Mouse (Mus musculus): Measurements from ENCODE around the gene Guca2a. TPM values are rescaled to one million over a fixed set of nuclear protein-coding genes. Genes with fewer than 3 reads are reported as not detected.

The Guca2a gene
- total and polyA plus RNA-seq, 3 experiments: not detected

GRCm38 (mm10) chr4:119634908-119635660 is 2.4 kb upstream of the Guca2a start:
- Histone ChIP-seq H3K9ac (ENCODE audit: insufficient read depth, low read depth) (no peak overlapping the region), H3K4me2 (ENCODE audit: insufficient read depth, low read depth, poor library complexity, severe bottlenecking) (no peak overlapping the region), H3K9me3 (replicated peaks; ENCODE audit: low read length) (no peaks in the 10 kb centered on the region), H3K36me3 (replicated peaks in 1 of 2; ENCODE audit: control insufficient read depth in 1 of 2, insufficient read depth in 1 of 2, low read length in 1 of 2) (peaks cover 12 to 44% of the 10 kb centered on the region in 2 experiments), H3K27me3 (replicated peaks) (no peaks in the 10 kb centered on the region), H3K4me1 (ENCODE audit: control insufficient read depth in 1 of 2, insufficient read depth in 2 of 2) (peaks cover 2 to 33% of the 10 kb centered on the region in 2 experiments; a peak in 2 of 4 replicates), H3K27ac (ENCODE audit: insufficient read depth, low read depth) (no peak overlapping the region), H3K4me3 (replicated peaks in 1 of 3; ENCODE audit: low read depth in 2 of 3, low read length in 2 of 3, poor library complexity in 1 of 3) (no peak overlapping the region), H3K79me2 (replicated peaks; ENCODE audit: control insufficient read depth, extremely low read depth, insufficient read depth, poor library complexity, severe bottlenecking) (no peaks in the 10 kb centered on the region)
- no peak for TF ChIP-seq NRF1 (IDR thresholded peaks at IDR 0.05; ENCODE audit: low read depth, low read length)
- TF ChIP-seq CHD2 (IDR thresholded peaks at IDR 0.05; ENCODE audit: low read length): no peak
- TF ChIP-seq SIN3A (IDR thresholded peaks at IDR 0.05; ENCODE audit: low read length): no peak
- TF ChIP-seq MAX (IDR thresholded peaks at IDR 0.05; ENCODE audit: low read length): no peak
- TF ChIP-seq CTCF (conservative IDR thresholded peaks at IDR 0.05 in 1 of 2, IDR thresholded peaks at IDR 0.05 in 1 of 2; ENCODE audit: low read depth in 2 of 2, low read length in 2 of 2): peak in 1 of 2 experiments; percentile 8; a peak in 1 of 4 replicates
- no peak for TF ChIP-seq ZMIZ1 (IDR thresholded peaks at IDR 0.05; ENCODE audit: low read depth, low read length)
- no peak for TF ChIP-seq POLR2A (IDR thresholded peaks at IDR 0.05; ENCODE audit: low read depth, low read length)
- TF ChIP-seq ZKSCAN1 (IDR thresholded peaks at IDR 0.05; ENCODE audit: borderline replicate concordance, low read depth, low read length): no peak
- dilution Hi-C loops (cut with MboI; ENCODE audit: extremely low pct_ligation_motif_present, extremely low pct_unique_long_range_greater_than_20kb, low sequenced_read_pairs) (no loop called here), in situ Hi-C loops (cut with MboI; ENCODE audit: low pct_ligation_motif_present, low pct_unique_long_range_greater_than_20kb, low sequenced_read_pairs) (loop anchor here (5.0 kb wide), 1 partner anchor 32 kb away; no protein-coding TSS in a partner anchor)
- DNase-seq (ENCODE audit: extremely low read depth): no peak

- Histone ChIP-seq H3K36me3 (replicated peaks in 1 of 2; ENCODE audit: control insufficient read depth in 1 of 2, insufficient read depth in 1 of 2, low read length in 1 of 2) (peaks cover 8 to 38% of the 10 kb centered on the region in 2 experiments), H3K27ac (ENCODE audit: insufficient read depth, low read depth) (no peak overlapping the region), H3K9me3 (replicated peaks; ENCODE audit: low read length) (no peaks in the 10 kb centered on the region), H3K4me3 (replicated peaks in 1 of 3; ENCODE audit: low read depth in 2 of 3, low read length in 2 of 3, poor library complexity in 1 of 3) (no peak overlapping the region), H3K27me3 (replicated peaks) (no peaks in the 10 kb centered on the region), H3K4me2 (ENCODE audit: insufficient read depth, low read depth, poor library complexity, severe bottlenecking) (no peak overlapping the region), H3K79me2 (replicated peaks; ENCODE audit: control insufficient read depth, extremely low read depth, insufficient read depth, poor library complexity, severe bottlenecking) (no peaks in the 10 kb centered on the region), H3K4me1 (ENCODE audit: control insufficient read depth in 1 of 2, insufficient read depth in 2 of 2) (peaks cover 2 to 31% of the 10 kb centered on the region in 2 experiments; a peak in 2 of 4 replicates), H3K9ac (ENCODE audit: insufficient read depth, low read depth) (no peak overlapping the region)
- no peak for DNase-seq (ENCODE audit: extremely low read depth)
- TF ChIP-seq SMC3 (IDR thresholded peaks at IDR 0.05; ENCODE audit: low read depth, low read length) (no peak), IRF4 (IDR thresholded peaks at IDR 0.05; ENCODE audit: low read depth, low read length) (no peak), EP300 (IDR thresholded peaks at IDR 0.05; ENCODE audit: low read length) (no peak), NRF1 (IDR thresholded peaks at IDR 0.05; ENCODE audit: low read depth, low read length) (no peak), JUN (IDR thresholded peaks at IDR 0.05; ENCODE audit: insufficient read depth, low read depth, low read length) (no peak), MAX (IDR thresholded peaks at IDR 0.05; ENCODE audit: low read length) (no peak), USF2 (conservative IDR thresholded peaks at IDR 0.05; ENCODE audit: low read depth, low read length) (no peak), TBP (conservative IDR thresholded peaks at IDR 0.05; ENCODE audit: low read depth, low read length) (no peak), NELFE (IDR thresholded peaks at IDR 0.05; ENCODE audit: low read depth, low read length) (no peak), ELF1 (IDR thresholded peaks at IDR 0.05; ENCODE audit: low read depth, low read length) (no peak), POLR2AphosphoS2 (IDR thresholded peaks at IDR 0.05; ENCODE audit: low read depth, low read length) (no peak), PAX5 (IDR thresholded peaks at IDR 0.05; ENCODE audit: low read length) (no peak), POLR2A (IDR thresholded peaks at IDR 0.05; ENCODE audit: low read depth, low read length) (no peak), MEF2A (IDR thresholded peaks at IDR 0.05; ENCODE audit: borderline replicate concordance, low read depth, low read length) (no peak)
- dilution Hi-C loops (cut with MboI; ENCODE audit: extremely low pct_ligation_motif_present, extremely low pct_unique_long_range_greater_than_20kb, low sequenced_read_pairs) (no loop called here), in situ Hi-C loops (cut with MboI; ENCODE audit: low pct_ligation_motif_present, low pct_unique_long_range_greater_than_20kb, low sequenced_read_pairs) (no loop called here)
Observed at GRCm38 (mm10) chr4:119635686-119636085, 1.8 kb upstream of the Guca2a start.

All from CH12.LX (cell line).